Mouse (Mus musculus) limb, embryonic 12.5 days (tissue): ENCODE results near the gene Syngap1. TPM values are rescaled to one million over a fixed set of nuclear protein-coding genes. Genes with fewer than 3 reads are reported as not detected.
A peak's percentile ranks its signal among the peaks of the same experiment; 100 is the strongest.

Experiments
- ATAC-seq: fragments of 200-750 bp; cut with Nextera tagmentation; 2 replicates; pipeline ENCODE4 v1.8.0; 2017; ENCODE audit warnings: low read depth, moderate TSS enrichment; ENCODE audit not compliant: insufficient number of reproducible peaks, insufficient read depth, low FRiP score, low TSS enrichment
- H3K27ac ChIP-seq: fragments of 300-500 bp; sonication (generic); 2 replicates; pipeline ENCODE4 v1.5.1; 2016; ENCODE audit warnings: mild to moderate bottlenecking, moderate library complexity
- H3K27me3 ChIP-seq: fragments of 300-500 bp; sonication (generic); 2 replicates; pipeline ENCODE4 v1.6.1; 2016; ENCODE audit warnings: mild to moderate bottlenecking, moderate library complexity
- H3K36me3 ChIP-seq: fragments of 300-500 bp; sonication (generic); 2 replicates; pipeline ENCODE4 v1.6.1; 2016; ENCODE audit warnings: mild to moderate bottlenecking, moderate library complexity
- H3K4me1 ChIP-seq: fragments of 300-500 bp; sonication (generic); replicated peaks from 2 replicates; pipeline ENCODE4 v1.6.1; 2016
- H3K4me2 ChIP-seq: fragments of 300-500 bp; sonication (generic); 2 replicates; pipeline ENCODE4 v1.6.1; 2016; ENCODE audit warnings: mild to moderate bottlenecking, moderate library complexity
- H3K4me3 ChIP-seq: fragments of 300-500 bp; sonication (generic); replicated peaks from 2 replicates; pipeline ENCODE4 v1.5.1; 2016; ENCODE audit warnings: mild to moderate bottlenecking
- H3K9ac ChIP-seq: fragments of 300-500 bp; sonication (generic); replicated peaks from 2 replicates; pipeline ENCODE4 v1.6.1; 2016; ENCODE audit warnings: mild to moderate bottlenecking, moderate library complexity
- H3K9me3 ChIP-seq: fragments of 300-500 bp; sonication (generic); 2 replicates; pipeline ENCODE4 v1.6.1; 2016; ENCODE audit warnings: mild to moderate bottlenecking, moderate library complexity
- WGBS: fragments of 180-500 bp; shearing (Covaris S2); methylation state at CpG from one replicate; pipeline ENCODE4 v1.1.7; 2016; 5-methylcytosine and 5-hydroxymethylcytosine counted together
- polyA plus RNA-seq: library from polyadenylated mRNA; unstranded; fragments of >200 nt; fragmentation: Nextera tagmentation; extraction: Ambion mirVana; gene quantifications from 2 replicates; pipeline ENCODE4 v1.2.1, GENCODE M21; 2016

The Syngap1 gene
- polyA plus RNA-seq, 1 experiment from 2014 or later: 3.4 TPM

DNA sequence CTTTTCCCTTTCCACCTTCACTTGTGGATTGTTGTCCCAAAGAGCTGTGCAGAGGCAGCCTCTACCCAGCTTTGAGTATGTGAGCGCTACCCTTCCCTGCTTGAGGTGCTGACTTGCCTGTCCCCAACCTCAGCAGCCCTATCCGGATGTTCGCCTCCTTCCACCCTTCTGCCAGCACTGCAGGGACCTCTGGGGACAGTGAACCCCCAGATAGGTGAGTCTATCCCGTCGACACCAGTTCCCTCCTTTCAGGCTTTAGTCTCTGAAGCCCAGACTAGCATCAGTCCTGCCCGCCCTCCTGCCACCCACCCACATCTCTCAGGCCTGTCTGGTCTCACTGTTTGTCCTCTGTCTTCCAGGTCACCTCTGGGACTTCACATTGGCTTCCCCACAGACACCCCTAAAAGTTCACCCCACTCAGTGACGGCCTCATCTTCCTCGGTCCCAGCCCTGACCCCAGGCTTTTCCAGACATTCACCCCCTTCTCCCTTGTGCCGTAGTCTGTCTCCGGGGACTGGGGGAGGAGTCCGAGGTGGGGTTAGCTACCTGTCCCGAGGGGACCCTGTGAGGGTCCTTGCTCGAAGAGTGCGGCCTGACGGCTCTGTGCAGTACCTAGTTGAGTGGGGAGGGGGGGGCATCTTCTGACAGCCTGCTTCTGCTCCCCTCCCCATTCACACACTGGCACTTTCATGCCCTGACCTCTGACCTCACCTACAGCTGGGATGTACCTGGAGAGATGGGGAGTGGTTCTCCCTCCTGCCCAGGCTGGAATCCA lies 3.9 kb upstream of the Syngap1 start:
- WGBS: 86% methylated on average over 15 of the region's 15 CpGs
- Histone ChIP-seq H3K4me2 (0 out of 2 replicates have a peak overlapping the region, but pooled peaks have one; percentile 98), H3K4me1 (peaks cover 50% of the 10 kb centered on the region)

DNA sequence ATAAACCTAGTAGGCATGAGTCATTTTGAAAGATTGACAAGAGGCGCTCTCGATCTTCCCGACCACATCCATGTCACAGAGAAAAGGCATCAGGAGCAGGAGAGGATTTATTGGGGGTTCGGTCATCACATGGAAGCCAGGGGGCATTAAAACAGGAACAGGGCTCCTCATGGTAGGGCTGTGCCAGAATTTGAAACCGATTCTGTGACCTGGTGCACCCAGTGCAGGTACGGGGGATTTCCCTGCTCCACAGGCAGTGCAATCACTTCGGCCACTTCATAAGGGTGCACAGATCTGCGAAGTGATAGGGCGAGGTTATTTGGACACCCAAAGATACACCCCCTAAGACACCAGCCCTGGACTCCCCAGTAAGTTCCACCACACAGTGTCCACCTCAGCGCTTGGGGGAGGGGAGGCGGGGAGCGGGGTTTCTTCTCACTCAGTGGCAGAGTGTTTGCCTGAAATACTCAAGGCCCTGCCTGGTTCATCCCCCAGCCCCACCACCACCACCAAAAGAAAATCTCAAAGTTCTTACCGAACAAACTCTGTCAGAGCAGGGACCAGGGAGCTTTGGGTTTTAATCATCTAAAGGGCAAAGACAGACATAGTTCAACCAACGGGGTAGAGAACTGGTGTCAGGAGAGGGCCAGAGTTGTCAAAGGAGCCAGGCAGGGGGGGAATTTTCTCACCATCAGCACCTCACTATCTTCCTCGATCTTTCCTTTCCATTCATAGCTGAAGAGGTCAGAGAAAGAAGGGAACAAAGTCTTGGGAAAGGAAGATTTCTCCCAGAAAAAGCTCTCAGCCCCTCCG lies 3.0 kb upstream of the Syngap1 start:
- no peaks in the 10 kb centered on the region for H3K9me3 ChIP-seq
- H3K4me2 ChIP-seq: peak overlapping the region; percentile 98
- no peaks in the 10 kb centered on the region for H3K27me3 ChIP-seq
- peaks cover 58% of the 10 kb centered on the region for H3K4me1 ChIP-seq
- peak overlapping the region; percentile 69 for H3K4me3 ChIP-seq
- peaks cover 37% of the 10 kb centered on the region for H3K36me3 ChIP-seq
- ATAC-seq: no peak
- peak overlapping the region; percentile 95; the same call in 1 of the 2 replicates for H3K27ac ChIP-seq
- H3K9ac ChIP-seq: peak overlapping the region; percentile 71
- WGBS: 59% methylated on average over 16 of the region's 16 CpGs

More for the DNA sequence above, 3.9 kb upstream of the Syngap1 start:
- peaks cover 37% of the 10 kb centered on the region for H3K36me3 ChIP-seq
- H3K9ac ChIP-seq: peak overlapping the region; percentile 31; the same call in 1 of the 2 replicates
- no peak overlapping the region for H3K27ac ChIP-seq
- no peaks in the 10 kb centered on the region for H3K9me3 ChIP-seq
- no peaks in the 10 kb centered on the region for H3K27me3 ChIP-seq
- ATAC-seq: no peak
- H3K4me3 ChIP-seq: peak overlapping the region; percentile 4; the same call in 1 of the 2 replicates

DNA sequence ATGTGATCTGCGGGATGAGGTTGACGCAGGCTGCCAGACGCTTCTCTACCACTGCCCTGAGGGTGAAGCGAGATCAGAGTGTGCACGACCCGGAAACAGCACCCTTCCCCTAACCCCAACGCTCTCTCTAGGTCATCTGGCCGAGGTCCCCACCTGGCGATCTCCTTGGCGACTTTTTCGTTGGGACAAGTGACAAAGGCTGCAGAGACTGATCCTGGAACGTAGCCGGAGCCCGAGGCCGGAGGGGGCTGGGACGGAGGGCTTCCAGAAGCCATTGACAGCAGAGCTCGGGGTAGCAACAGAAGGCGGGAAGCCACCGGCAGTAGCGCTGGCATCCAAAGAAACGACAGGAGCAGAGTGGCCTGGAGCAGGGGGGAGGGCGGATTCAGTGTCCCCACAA lies 2.3 kb upstream of the Syngap1 start:
- H3K27ac ChIP-seq: peak overlapping the region; percentile 95
- no peak for ATAC-seq
- no peaks in the 10 kb centered on the region for H3K27me3 ChIP-seq
- 1% methylated on average over 22 of the region's 22 CpGs for WGBS
- H3K9ac ChIP-seq: peak overlapping the region; percentile 71
- H3K4me3 ChIP-seq: peak overlapping the region; percentile 69
- peaks cover 37% of the 10 kb centered on the region for H3K36me3 ChIP-seq
- H3K4me2 ChIP-seq: peak overlapping the region; percentile 98
- H3K4me1 ChIP-seq: peaks cover 53% of the 10 kb centered on the region
- H3K9me3 ChIP-seq: no peaks in the 10 kb centered on the region

DNA sequence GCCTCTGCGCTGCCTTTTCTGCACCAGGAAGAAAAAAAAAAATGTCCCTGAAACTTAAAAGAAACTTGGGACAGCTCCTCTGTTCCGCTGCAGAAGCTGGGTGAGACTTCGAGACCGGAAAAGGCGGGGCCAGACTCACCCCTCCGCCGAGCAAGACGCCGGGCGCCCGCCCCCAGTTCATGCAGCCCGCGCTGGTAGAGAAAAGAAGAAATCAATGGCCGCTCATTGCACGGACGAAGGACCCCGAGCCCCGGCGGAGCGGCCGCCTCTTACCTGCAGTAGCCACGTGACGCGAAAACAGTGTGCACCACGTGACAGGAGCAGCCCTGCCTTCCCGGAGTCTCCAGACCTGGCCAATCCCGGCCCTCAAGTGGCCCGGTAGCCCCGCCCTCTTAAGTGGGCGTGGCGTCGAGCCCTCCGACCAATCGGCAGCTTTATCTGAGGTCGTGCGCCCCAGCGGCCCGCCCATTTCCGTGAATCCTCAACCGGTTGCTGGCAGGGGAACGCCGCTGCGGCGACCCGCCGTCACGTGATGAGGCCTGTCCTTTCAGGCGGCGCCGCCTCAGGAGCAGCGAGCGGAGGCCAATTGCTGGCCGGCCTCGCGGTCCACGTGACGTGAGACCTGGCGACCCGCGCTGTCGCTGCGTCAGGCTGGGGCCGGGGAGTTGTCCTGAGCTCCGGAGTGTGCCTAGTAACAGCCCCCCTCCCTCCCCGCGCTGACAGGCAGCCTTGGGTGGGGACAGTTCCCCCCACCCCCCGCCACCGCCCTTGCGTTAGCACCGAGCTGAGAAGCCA lies 1.7 kb upstream of the Syngap1 start, which contains the start of gene Cuta:
Gene Cuta, minus strand, starts transcription at position 392 of the 795 bp plus-strand sequence.
- H3K4me3 ChIP-seq: peak within 1 kb of the TSS; percentile 69
- ATAC-seq: peak; percentile 97
- peak within 1 kb of the TSS; percentile 95 for H3K27ac ChIP-seq
- peaks cover 35% of the 10 kb centered on the region for H3K36me3 ChIP-seq
- no peaks in the 10 kb centered on the region for H3K27me3 ChIP-seq
- peak within 1 kb of the TSS; percentile 75 for H3K9ac ChIP-seq
- WGBS: under 1% methylated on average over 70 of the region's 70 CpGs
- peak within 1 kb of the TSS; percentile 98 for H3K4me2 ChIP-seq
- H3K4me1 ChIP-seq: peaks cover 47% of the 10 kb centered on the region
- no peaks in the 10 kb centered on the region for H3K9me3 ChIP-seq

DNA sequence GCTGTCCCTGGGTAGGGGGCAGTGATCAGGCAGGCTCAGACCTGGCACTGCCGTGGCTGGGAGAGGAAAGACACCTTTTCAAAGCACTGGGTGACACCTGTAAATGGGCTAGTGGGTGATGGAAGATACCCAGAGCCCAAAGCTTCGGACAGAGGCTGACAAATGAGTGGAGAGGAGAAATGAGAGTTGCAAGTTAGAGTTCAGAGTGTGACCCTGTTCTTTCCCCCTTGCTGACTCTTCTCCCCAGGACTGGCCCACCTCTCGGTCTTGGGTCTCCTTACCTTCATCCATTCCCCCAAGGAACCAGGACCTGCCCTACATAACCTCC lies 1.1 kb upstream of the Syngap1 start:
- Histone ChIP-seq H3K27ac (peak overlapping the region; percentile 95), H3K9me3 (no peaks in the 10 kb centered on the region), H3K4me1 (peaks cover 47% of the 10 kb centered on the region), H3K36me3 (peaks cover 34% of the 10 kb centered on the region), H3K4me3 (peak overlapping the region; percentile 69), H3K9ac (peak overlapping the region; percentile 75), H3K4me2 (peak overlapping the region; percentile 85), H3K27me3 (no peaks in the 10 kb centered on the region)
- 0% methylated on average over 3 of the region's 3 CpGs for WGBS
- no peak for ATAC-seq

DNA sequence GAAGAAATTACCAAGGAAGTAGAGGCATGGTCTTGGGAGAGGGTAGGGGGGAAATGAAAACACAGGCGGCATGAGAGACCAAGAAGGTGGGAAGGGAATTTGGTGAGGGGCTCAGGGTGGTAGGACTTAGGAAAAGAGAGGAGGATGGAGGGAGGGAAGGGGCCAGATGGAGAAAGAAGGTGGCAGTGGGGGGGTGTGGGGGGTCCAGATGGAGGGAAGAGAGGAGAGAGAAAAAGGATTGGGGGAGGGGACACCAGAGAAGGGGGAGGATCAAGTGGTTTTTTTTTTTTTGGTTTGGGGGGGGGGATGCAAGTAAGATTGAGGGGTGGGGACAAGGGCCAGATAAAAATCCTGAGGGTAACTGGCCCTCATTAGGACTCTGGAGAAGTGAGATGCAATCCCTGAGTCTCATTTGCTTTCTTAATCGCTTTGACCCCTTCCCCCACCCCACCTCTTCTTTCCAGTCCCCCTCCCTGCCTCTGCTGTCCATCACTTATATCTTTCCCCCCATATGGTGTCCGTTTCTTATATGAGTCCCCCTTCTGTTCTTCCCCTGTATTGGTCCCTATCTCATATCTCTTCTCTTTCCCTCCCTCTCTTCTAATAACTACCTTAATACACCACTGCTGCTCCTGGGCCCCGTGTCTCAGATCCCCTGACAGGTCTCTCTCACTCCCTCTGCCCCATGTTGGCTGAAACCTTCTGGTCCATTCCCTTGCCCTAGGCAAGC lies 953 bp downstream of the Syngap1 start:
- H3K4me3 ChIP-seq: peak overlapping the region; percentile 69
- H3K27ac ChIP-seq: peak overlapping the region; percentile 95
- ATAC-seq: no peak
- H3K4me1 ChIP-seq: peaks cover 65% of the 10 kb centered on the region
- H3K27me3 ChIP-seq: no peaks in the 10 kb centered on the region
- peak overlapping the region; percentile 85 for H3K4me2 ChIP-seq
- H3K9ac ChIP-seq: peak overlapping the region; percentile 80
- peaks cover 14% of the 10 kb centered on the region; the same call in 1 of the 2 replicates for H3K36me3 ChIP-seq
- 13% methylated on average over 4 of the region's 4 CpGs for WGBS
- no peaks in the 10 kb centered on the region for H3K9me3 ChIP-seq

DNA sequence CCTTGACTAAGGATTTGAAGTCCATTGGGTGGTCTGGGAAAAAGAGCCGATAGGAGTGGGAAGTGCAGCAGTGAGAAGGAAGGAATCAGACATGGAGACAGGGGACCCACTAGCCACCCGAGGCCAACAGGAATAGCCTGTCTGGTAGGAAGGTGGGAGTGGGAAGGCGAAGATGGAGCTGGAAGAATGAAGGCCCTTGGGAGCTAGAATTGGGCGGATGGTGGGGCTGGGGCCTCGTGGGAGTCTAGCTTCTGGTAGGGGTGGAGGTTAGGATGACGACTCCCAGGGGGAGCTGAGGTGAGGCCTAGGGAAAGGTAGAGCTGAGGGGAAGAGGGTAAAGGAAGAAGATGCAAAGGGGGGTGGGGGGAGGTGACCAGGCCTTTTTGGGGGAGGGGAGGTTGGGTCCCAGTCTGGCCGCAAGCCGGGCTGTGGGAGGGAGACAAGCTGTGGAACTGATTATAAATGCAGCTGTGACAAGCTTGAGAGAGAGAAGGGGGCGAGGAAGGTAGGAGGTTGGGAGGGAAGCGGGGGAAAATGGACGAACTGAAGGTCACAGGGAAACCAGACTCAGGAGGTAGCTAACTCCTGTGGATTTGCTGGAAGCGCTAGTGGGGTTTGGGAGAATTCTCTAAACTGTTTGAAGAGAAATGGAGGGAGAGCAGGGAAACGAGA lies 4.9 kb downstream of the Syngap1 start:
- no peaks in the 10 kb centered on the region for H3K27me3 ChIP-seq
- H3K36me3 ChIP-seq: peaks cover 6% of the 10 kb centered on the region; the same call in 1 of the 2 replicates
- no peak for ATAC-seq
- H3K27ac ChIP-seq: peak overlapping the region; percentile 74
- H3K4me3 ChIP-seq: peak overlapping the region; percentile 49
- peak overlapping the region; percentile 82 for H3K4me2 ChIP-seq
- 23% methylated on average over 13 of the region's 13 CpGs for WGBS
- no peaks in the 10 kb centered on the region for H3K9me3 ChIP-seq
- H3K9ac ChIP-seq: peak overlapping the region; percentile 70
- H3K4me1 ChIP-seq: peaks cover 68% of the 10 kb centered on the region

DNA sequence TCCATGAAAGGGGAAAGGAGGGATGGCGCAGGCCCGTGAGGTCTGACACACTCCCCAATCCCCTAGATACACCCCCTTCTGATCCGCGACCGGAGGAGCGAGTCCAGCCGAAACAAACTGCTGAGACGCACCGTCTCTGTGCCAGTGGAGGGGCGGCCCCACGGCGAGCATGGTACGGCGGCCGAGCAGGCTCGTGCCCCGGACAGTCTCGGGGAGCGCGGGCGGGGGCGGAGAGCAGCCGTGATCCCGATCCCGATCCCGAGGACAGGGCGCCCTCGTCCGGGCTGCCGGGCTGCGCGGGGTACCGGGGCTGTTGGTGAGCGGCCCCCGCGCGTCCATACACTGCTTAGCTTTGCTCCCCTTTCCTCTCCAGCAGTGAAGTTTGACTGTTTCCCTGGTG lies 5.5 kb downstream of the Syngap1 start:
- Histone ChIP-seq H3K27ac (peak overlapping the region; percentile 74), H3K4me2 (peak overlapping the region; percentile 82), H3K4me3 (peak overlapping the region; percentile 49), H3K9ac (peak overlapping the region; percentile 70), H3K4me1 (peaks cover 66% of the 10 kb centered on the region), H3K9me3 (no peaks in the 10 kb centered on the region), H3K36me3 (peaks cover 6% of the 10 kb centered on the region; the same call in 1 of the 2 replicates), H3K27me3 (no peaks in the 10 kb centered on the region)
- 0 out of 2 replicates have a peak, but pooled peaks have one; percentile 7 for ATAC-seq
- under 1% methylated on average over 36 of the region's 37 CpGs for WGBS

DNA sequence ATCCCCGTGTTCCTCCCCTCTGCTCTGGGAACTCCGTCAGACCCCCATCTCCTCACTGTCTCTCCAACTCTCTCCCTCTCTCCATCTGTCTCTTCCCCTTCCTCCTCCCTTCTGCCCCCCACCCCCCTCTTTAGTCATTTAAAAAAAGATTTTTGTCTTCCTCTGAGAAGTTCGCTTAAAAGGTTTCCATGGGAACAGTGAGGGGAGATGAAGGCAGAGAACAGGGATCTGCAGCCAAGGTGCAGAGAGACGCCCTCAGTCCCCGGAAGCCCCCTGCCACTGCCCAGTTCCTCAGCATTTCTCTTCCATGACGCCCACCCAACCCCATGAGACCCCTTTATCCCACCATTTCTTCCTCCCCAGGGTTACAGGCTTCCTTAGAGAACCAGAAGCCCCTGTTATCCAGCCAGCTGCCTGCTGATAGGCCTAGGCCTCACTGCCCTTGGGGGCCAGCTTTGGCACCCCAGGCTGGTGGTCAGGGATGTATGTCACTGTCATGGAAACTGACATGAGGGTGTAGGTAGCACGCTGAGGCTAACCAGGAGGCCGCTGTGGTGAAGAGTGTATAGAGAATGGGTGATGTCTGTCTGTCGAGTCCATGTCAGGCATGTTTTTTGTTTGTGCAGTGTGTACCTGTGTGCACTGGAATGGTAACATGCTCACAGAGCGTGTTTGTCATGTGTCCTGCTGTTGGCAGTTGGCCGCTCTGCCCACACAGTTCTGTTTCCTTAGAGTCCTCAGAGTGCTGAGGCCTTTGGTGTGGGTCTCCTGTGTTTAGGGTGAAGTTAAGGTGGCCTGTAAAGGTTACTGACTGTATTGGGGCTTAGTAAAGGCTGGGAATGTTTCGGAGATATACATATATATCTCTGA lies 6.4 kb downstream of the Syngap1 start:
- Histone ChIP-seq H3K36me3 (peaks cover 6% of the 10 kb centered on the region; the same call in 1 of the 2 replicates), H3K27ac (peak overlapping the region; percentile 74), H3K4me3 (peak overlapping the region; percentile 49; the same call in 1 of the 2 replicates), H3K4me1 (peaks cover 65% of the 10 kb centered on the region), H3K27me3 (no peaks in the 10 kb centered on the region), H3K9me3 (no peaks in the 10 kb centered on the region), H3K9ac (peak overlapping the region; percentile 70; the same call in 1 of the 2 replicates), H3K4me2 (peak overlapping the region; percentile 82)
- no peak for ATAC-seq
- 55% methylated on average over 12 of the region's 12 CpGs for WGBS
